In genomic region chr13:94284543-94285269, GRCm38 (mm10) we compare ENCODE assay signal across 8 mouse cellular contexts. TPM values are rescaled to one million over a fixed set of nuclear protein-coding genes. Genes with fewer than 3 reads are reported as not detected.
A peak's percentile ranks its signal among the peaks of the same experiment; 100 is the strongest.
DNase-seq lines count a peak whose midpoint lies in the region; ATAC-seq and TF ChIP-seq lines count a peak whose summit lies in the region.

No protein-coding gene starts in this region.

- H3K27ac ChIP-seq in embryonic facial prominence, embryonic 12.5 days: peak overlapping the region; percentile 82; the same call in 1 of the 2 replicates
- H3K27ac ChIP-seq in heart, embryonic 14.5 days (replicated peaks in 1 of 2; ENCODE audit: control insufficient read depth in 1 of 2, insufficient read depth in 1 of 2, low read depth in 2 of 2, low read length in 2 of 2): peak overlapping the region; percentile 3 to 78; a peak in 3 of 4 replicates
- H3K27ac ChIP-seq in lung, embryonic 16.5 days (ENCODE audit: low read length): peak overlapping the region; percentile 73

- no peaks in the 10 kb centered on the region for H3K36me3 ChIP-seq in E14TG2a.4 (ENCODE audit: insufficient read depth, low read length)
- H3K36me3 ChIP-seq in embryonic facial prominence, embryonic 12.5 days: no peaks in the 10 kb centered on the region
- H3K36me3 ChIP-seq in heart, embryonic 14.5 days (ENCODE audit: control insufficient read depth, insufficient read depth, low read length): no peaks in the 10 kb centered on the region
- no peaks in the 10 kb centered on the region for H3K36me3 ChIP-seq in lung, embryonic 16.5 days (ENCODE audit: control insufficient read depth, insufficient read depth, low read length)

- H3K27me3 ChIP-seq in E14TG2a.4 (ENCODE audit: insufficient read depth, low read length): peaks cover 24% of the 10 kb centered on the region
- H3K27me3 ChIP-seq in embryonic facial prominence, embryonic 12.5 days: no peaks in the 10 kb centered on the region
- no peaks in the 10 kb centered on the region for H3K27me3 ChIP-seq in heart, embryonic 14.5 days (ENCODE audit: control insufficient read depth, insufficient read depth, low read length)
- no peaks in the 10 kb centered on the region for H3K27me3 ChIP-seq in lung, embryonic 16.5 days (ENCODE audit: control insufficient read depth, insufficient read depth, low read depth, low read length)

- peak; percentile 65 for ATAC-seq in embryonic facial prominence, embryonic 12.5 days (ENCODE audit: insufficient number of reproducible peaks, insufficient read depth, low FRiP score, low TSS enrichment)
- peak; percentile 61 for ATAC-seq in heart, embryonic 14.5 days (ENCODE audit: insufficient number of reproducible peaks, insufficient read depth, low FRiP score, low read depth)
- ATAC-seq in lung, embryonic 16.5 days (ENCODE audit: low read depth): peak; percentile 69

- peaks cover 20% of the 10 kb centered on the region for H3K4me1 ChIP-seq in E14TG2a.4 (replicated peaks; ENCODE audit: low read depth, low read length)
- peaks cover 15% of the 10 kb centered on the region; the same call in 1 of the 2 replicates for H3K4me1 ChIP-seq in embryonic facial prominence, embryonic 12.5 days
- peaks cover 0 to 9% of the 10 kb centered on the region in 2 experiments; a peak in 3 of 4 replicates for H3K4me1 ChIP-seq in heart, embryonic 14.5 days (ENCODE audit: control insufficient read depth in 2 of 2, insufficient read depth in 2 of 2, low read length in 2 of 2)
- H3K4me1 ChIP-seq in lung, embryonic 16.5 days (replicated peaks; ENCODE audit: control insufficient read depth, insufficient read depth, low read length): peaks cover 9% of the 10 kb centered on the region

- peak; percentile 54 for DNase-seq in adrenal gland, adult 8-10 months
- peak; percentile 61 for DNase-seq in kidney, postnatal 10 days
- peak; percentile 40 for DNase-seq in retina, postnatal 1 day
- DNase-seq in thymus, postnatal 4 days: no peak

- peak overlapping the region; percentile 84 for H3K9ac ChIP-seq in embryonic facial prominence, embryonic 12.5 days
- H3K9ac ChIP-seq in heart, embryonic 14.5 days (ENCODE audit: low read length): peak overlapping the region; percentile 95
- H3K9ac ChIP-seq in lung, embryonic 16.5 days (ENCODE audit: low read length): peak overlapping the region; percentile 88

- WGBS in embryonic facial prominence, embryonic 12.5 days: 1% methylated on average over 65 of the region's 65 CpGs
- under 1% methylated on average over 51 of the region's 65 CpGs for WGBS in heart, embryonic 14.5 days
- 0% methylated on average over 50 of the region's 65 CpGs for WGBS in lung, embryonic 16.5 days

- peak overlapping the region; percentile 91 for H3K4me3 ChIP-seq in E14TG2a.4 (replicated peaks; ENCODE audit: low read length)
- peak overlapping the region; percentile 94 for H3K4me3 ChIP-seq in embryonic facial prominence, embryonic 12.5 days
- peak overlapping the region; percentile 69 to 99 for H3K4me3 ChIP-seq in heart, embryonic 14.5 days (ENCODE audit: control insufficient read depth in 1 of 2, insufficient read depth in 1 of 2, low read depth in 1 of 2, low read length in 2 of 2)
- peak overlapping the region; percentile 92 for H3K4me3 ChIP-seq in lung, embryonic 16.5 days (ENCODE audit: low read length)

- peak overlapping the region; percentile 72 for H3K4me2 ChIP-seq in embryonic facial prominence, embryonic 12.5 days (replicated peaks)
- H3K4me2 ChIP-seq in heart, embryonic 14.5 days (ENCODE audit: low read length): peak overlapping the region; percentile 89
- H3K4me2 ChIP-seq in lung, embryonic 16.5 days (ENCODE audit: low read depth, low read length): peak overlapping the region; percentile 70

- peaks cover 4% of the 10 kb centered on the region; the same call in 1 of the 2 replicates for H3K9me3 ChIP-seq in E14TG2a.4 (ENCODE audit: low read length)
- H3K9me3 ChIP-seq in embryonic facial prominence, embryonic 12.5 days: no peaks in the 10 kb centered on the region
- H3K9me3 ChIP-seq in heart, embryonic 14.5 days (ENCODE audit: control insufficient read depth, low read length): no peaks in the 10 kb centered on the region
- H3K9me3 ChIP-seq in lung, embryonic 16.5 days (ENCODE audit: control insufficient read depth, low read length): no peaks in the 10 kb centered on the region

- TF ChIP-seq CTCF in E14TG2a.4 (conservative IDR thresholded peaks at IDR 0.05; ENCODE audit: low read length): no peak

RNA-seq across cellular contexts. Expression of gene Scamp1, which starts 1.0 kb away (rescaled TPM):
- 10 to 100 TPM; 71.3 to 83.2 (median 75.9) TPM for total RNA-seq in adrenal gland, adult 8-10 months (2022)
- 34.2 and 37.7 TPM in 2 replicates for polyA plus RNA-seq in embryonic facial prominence, embryonic 12.5 days (2016; fragmentation: Nextera tagmentation; extraction: Ambion mirVana)
- 20.6 and 21.5 TPM in 2 replicates for polyA plus RNA-seq in heart, embryonic 14.5 days (2014; fragmentation: Nextera tagmentation; extraction: Ambion mirVana)
- polyA plus RNA-seq in lung, embryonic 16.5 days (2015; fragmentation: Nextera tagmentation; extraction: Ambion mirVana): 32.6 and 33.0 TPM in 2 replicates
